Mouse (Mus musculus) liver, embryonic 14.5 days (tissue): Measurements from ENCODE around the gene Rps6kc1.

Source experiments
- CTCF ChIP-seq: IDR thresholded peaks from 2 replicates; pipeline ENCODE4 v1.5.1; 2016; ENCODE audit warnings: antibody characterized with exemption, low read depth, control low read depth
- EP300 ChIP-seq: IDR thresholded peaks from 2 replicates; pipeline ENCODE4 v1.6.1; 2016; ENCODE audit warnings: antibody characterized with exemption, low read depth

DNA sequence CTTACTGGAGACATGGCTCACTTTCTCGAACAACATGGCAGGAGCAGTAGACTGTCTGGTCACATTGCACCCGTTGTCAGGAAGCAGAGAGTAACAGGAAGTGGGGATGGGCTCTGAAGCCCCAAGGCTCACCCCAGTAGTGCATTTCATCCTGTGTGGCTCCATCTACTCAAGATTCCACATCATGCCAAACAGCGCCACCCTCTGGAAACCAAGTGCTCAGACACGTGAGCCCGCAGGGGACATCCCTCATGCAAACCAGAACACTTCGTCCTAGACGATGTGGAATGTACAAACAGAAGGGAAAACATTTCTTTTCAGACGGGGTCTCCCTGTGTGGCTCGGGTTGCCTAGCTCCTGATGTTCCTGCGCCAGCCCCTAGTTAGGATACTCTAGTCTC, 162.6 kb downstream of the Rps6kc1 start:
- no peak for TF ChIP-seq CTCF
- no peak for TF ChIP-seq EP300
